ENCODE assay signal across 24 mouse cellular contexts in the genomic region with DNA sequence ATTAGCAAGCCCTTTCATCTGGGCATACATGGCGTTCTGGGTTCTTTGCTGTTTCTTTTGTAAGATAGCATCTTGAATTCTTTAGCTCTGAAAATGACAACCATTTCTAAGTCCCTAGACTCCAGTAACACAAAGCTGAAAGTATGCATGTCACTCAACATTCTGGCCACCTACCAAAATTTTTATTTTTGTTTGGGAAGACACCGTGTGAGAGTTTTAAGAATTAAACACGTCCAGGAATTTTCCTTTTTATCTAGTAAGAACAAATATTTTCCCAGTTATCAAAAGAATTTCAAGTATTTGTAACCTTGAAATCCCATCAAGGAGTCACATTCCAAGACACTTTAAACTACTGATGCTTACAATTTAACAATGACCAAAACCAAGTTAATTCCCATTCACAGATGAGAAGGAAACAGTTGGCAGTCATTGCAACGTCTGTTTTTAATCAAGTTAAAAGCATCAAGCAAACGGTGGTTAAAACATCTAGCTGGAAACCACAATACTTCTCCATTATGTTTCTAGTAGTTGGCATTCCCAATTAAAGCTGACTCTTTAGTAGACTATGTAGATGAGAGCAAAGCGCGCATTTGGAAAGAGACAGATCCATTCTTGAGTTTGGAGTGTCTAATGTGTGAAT. TPM values are rescaled to one million over a fixed set of nuclear protein-coding genes. Genes with fewer than 3 reads are reported as not detected.
A peak's percentile ranks its signal among the peaks of the same experiment; 100 is the strongest.
DNase-seq lines count a peak whose midpoint lies in the region; ATAC-seq and TF ChIP-seq lines count a peak whose summit lies in the region.
"Had no signal": no experiment of that assay in that cellular context is flagged by ENCODE, and none has a peak within 500 bp of the region (broad histone marks: within the 10 kb centered on the region; RNA-seq: fewer than 3 reads in every experiment).

No protein-coding gene starts in this region.

- TF ChIP-seq CTCF in heart, postnatal 0 days (IDR thresholded peaks at IDR 0.05; ENCODE audit: low read depth) = no peak
- TF ChIP-seq CTCF in lung, postnatal 0 days (IDR thresholded peaks at IDR 0.05) = no peak

- no peak overlapping the region for H3K27ac ChIP-seq in heart, postnatal 0 days (ENCODE audit: low read depth)
- no peak overlapping the region for H3K27ac ChIP-seq in heart, embryonic 10.5 days
- H3K27ac ChIP-seq in lung, postnatal 0 days (ENCODE audit: low read length) = no peak overlapping the region
- H3K27ac ChIP-seq in embryonic facial prominence, embryonic 14.5 days (replicated peaks; ENCODE audit: low read depth, low read length) = no peak overlapping the region
- no peak overlapping the region for H3K27ac ChIP-seq in forebrain, embryonic 14.5 days (ENCODE audit: low read depth, low read length)
- H3K27ac ChIP-seq: embryonic facial prominence, embryonic 15.5 days; hindbrain, embryonic 14.5 days; intestine, embryonic 15.5 days had no signal

- no peak overlapping the region; the same call in 1 of the 2 replicates for H3K9ac ChIP-seq in heart, postnatal 0 days (replicated peaks; ENCODE audit: low read depth, low read length)
- no peak overlapping the region for H3K9ac ChIP-seq in lung, postnatal 0 days (replicated peaks; ENCODE audit: low read depth)
- H3K9ac ChIP-seq in embryonic facial prominence, embryonic 14.5 days (ENCODE audit: low read depth, low read length) = no peak overlapping the region
- no peak overlapping the region for H3K9ac ChIP-seq in forebrain, embryonic 14.5 days (ENCODE audit: low read length)
- H3K9ac ChIP-seq: embryonic facial prominence, embryonic 15.5 days; hindbrain, embryonic 14.5 days; intestine, embryonic 15.5 days had no signal

- no peaks in the 10 kb centered on the region for H3K9me3 ChIP-seq in heart, postnatal 0 days (replicated peaks; ENCODE audit: control insufficient read depth, low read length)
- no peaks in the 10 kb centered on the region for H3K9me3 ChIP-seq in heart, embryonic 10.5 days
- no peaks in the 10 kb centered on the region for H3K9me3 ChIP-seq in lung, postnatal 0 days (ENCODE audit: low read length)
- no peaks in the 10 kb centered on the region for H3K9me3 ChIP-seq in embryonic facial prominence, embryonic 14.5 days (ENCODE audit: control insufficient read depth, low read length)
- H3K9me3 ChIP-seq in forebrain, embryonic 14.5 days (replicated peaks; ENCODE audit: control insufficient read depth, low read length) = no peaks in the 10 kb centered on the region
- H3K9me3 ChIP-seq: embryonic facial prominence, embryonic 15.5 days; intestine, embryonic 15.5 days had no signal

- no peaks in the 10 kb centered on the region for H3K36me3 ChIP-seq in heart, postnatal 0 days (replicated peaks; ENCODE audit: control insufficient read depth, insufficient read depth, low read length)
- H3K36me3 ChIP-seq in heart, embryonic 10.5 days = no peaks in the 10 kb centered on the region
- no peaks in the 10 kb centered on the region for H3K36me3 ChIP-seq in lung, postnatal 0 days (ENCODE audit: insufficient read depth, low read length)
- no peaks in the 10 kb centered on the region for H3K36me3 ChIP-seq in embryonic facial prominence, embryonic 14.5 days (ENCODE audit: control insufficient read depth, insufficient read depth, low read length)
- no peaks in the 10 kb centered on the region for H3K36me3 ChIP-seq in forebrain, embryonic 14.5 days (ENCODE audit: control insufficient read depth, insufficient read depth, low read length)
- H3K36me3 ChIP-seq: embryonic facial prominence, embryonic 15.5 days; intestine, embryonic 15.5 days had no signal

- TF ChIP-seq EP300 in heart, postnatal 0 days (IDR thresholded peaks at IDR 0.05; ENCODE audit: low read depth) = no peak
- peak; percentile 19; the same call in 1 of the 2 replicates for TF ChIP-seq EP300 in lung, postnatal 0 days (IDR thresholded peaks at IDR 0.05)

- 0 out of 2 replicates have a peak overlapping the region, but pooled peaks have one; percentile 18 for H3K4me2 ChIP-seq in heart, postnatal 0 days (ENCODE audit: low read depth, low read length)
- no peak overlapping the region for H3K4me2 ChIP-seq in lung, postnatal 0 days (replicated peaks; ENCODE audit: low read depth, low read length)
- no peak overlapping the region for H3K4me2 ChIP-seq in embryonic facial prominence, embryonic 14.5 days (ENCODE audit: low read depth, low read length)
- no peak overlapping the region for H3K4me2 ChIP-seq in forebrain, embryonic 14.5 days (ENCODE audit: low read length)
- H3K4me2 ChIP-seq: embryonic facial prominence, embryonic 15.5 days; hindbrain, embryonic 14.5 days; intestine, embryonic 15.5 days had no signal

- no peaks in the 10 kb centered on the region for H3K27me3 ChIP-seq in heart, postnatal 0 days (ENCODE audit: control insufficient read depth, insufficient read depth, low read length)
- no peaks in the 10 kb centered on the region for H3K27me3 ChIP-seq in heart, embryonic 10.5 days (ENCODE audit: insufficient read depth, poor library complexity, severe bottlenecking)
- no peaks in the 10 kb centered on the region for H3K27me3 ChIP-seq in lung, postnatal 0 days (replicated peaks; ENCODE audit: insufficient read depth, low read length)
- H3K27me3 ChIP-seq in embryonic facial prominence, embryonic 14.5 days (replicated peaks; ENCODE audit: control insufficient read depth, insufficient read depth, low read length) = no peaks in the 10 kb centered on the region
- no peaks in the 10 kb centered on the region for H3K27me3 ChIP-seq in forebrain, embryonic 14.5 days (replicated peaks; ENCODE audit: control insufficient read depth, insufficient read depth, low read length)
- H3K27me3 ChIP-seq: CH12.LX; embryonic facial prominence, embryonic 15.5 days; intestine, embryonic 15.5 days had no signal

- WGBS in heart, postnatal 0 days = 35% methylated on average over 7 of the region's 7 CpGs
- WGBS in heart, embryonic 10.5 days = 53% methylated on average over 7 of the region's 7 CpGs
- WGBS in lung, postnatal 0 days = 41% methylated on average over 7 of the region's 7 CpGs
- 31% methylated on average over 7 of the region's 7 CpGs for WGBS in embryonic facial prominence, embryonic 14.5 days
- WGBS in forebrain, embryonic 14.5 days = 72% methylated on average over 7 of the region's 7 CpGs

- H3K4me3 ChIP-seq in heart, postnatal 0 days (ENCODE audit: low read depth, low read length) = no peak overlapping the region
- no peak overlapping the region for H3K4me3 ChIP-seq in heart, embryonic 10.5 days
- no peak overlapping the region for H3K4me3 ChIP-seq in lung, postnatal 0 days (ENCODE audit: low read depth, low read length)
- no peak overlapping the region for H3K4me3 ChIP-seq in embryonic facial prominence, embryonic 14.5 days (ENCODE audit: low read depth, low read length)
- no peak overlapping the region for H3K4me3 ChIP-seq in forebrain, embryonic 14.5 days (ENCODE audit: low read depth, low read length)
- H3K4me3 ChIP-seq: embryonic facial prominence, embryonic 15.5 days; intestine, embryonic 15.5 days had no signal

- DNase-seq in heart, postnatal 0 days (ENCODE audit: low spot score) = no peak
- DNase-seq in heart, embryonic 10.5 days (ENCODE audit: low spot score) = no peak
- no peak for DNase-seq in lung, postnatal 0 days (ENCODE audit: low spot score)
- no peak for DNase-seq in lung, postnatal 14 days
- peak; percentile 55 for DNase-seq in embryonic facial prominence, embryonic 14.5 days (ENCODE audit: low spot score)
- no peak for DNase-seq in spleen, postnatal 4 days (ENCODE audit: low spot score in 2 of 2)
- DNase-seq in forebrain, embryonic 14.5 days (ENCODE audit: low spot score) = no peak
- DNase-seq in left cerebral cortex, adult 18-20 months (ENCODE audit: low spot score in 2 of 2) = no peak
- DNase-seq: adrenal gland, postnatal 14 days; cerebellum, adult 11-12 months; cerebellum, adult 9-10 months; cerebellum, postnatal 25 days; gastrocnemius, postnatal 36 days; heart, postnatal 14 days had no signal

- ATAC-seq in heart, postnatal 0 days (ENCODE audit: insufficient read depth, low read depth) = no peak
- ATAC-seq in lung, postnatal 0 days = no peak
- ATAC-seq in embryonic facial prominence, embryonic 14.5 days (ENCODE audit: low read depth) = no peak
- ATAC-seq in forebrain, embryonic 14.5 days = no peak
- ATAC-seq: activated CD4-positive, CD25-positive, alpha-beta regulatory T cell, adult 4 months; forebrain, embryonic 16.5 days; intestine, embryonic 15.5 days had no signal

- H3K4me1 ChIP-seq in heart, postnatal 0 days (ENCODE audit: control insufficient read depth, insufficient read depth) = no peaks in the 10 kb centered on the region
- no peaks in the 10 kb centered on the region for H3K4me1 ChIP-seq in heart, embryonic 10.5 days
- no peaks in the 10 kb centered on the region for H3K4me1 ChIP-seq in lung, postnatal 0 days (ENCODE audit: insufficient read depth, low read depth, low read length)
- no peaks in the 10 kb centered on the region for H3K4me1 ChIP-seq in embryonic facial prominence, embryonic 14.5 days (ENCODE audit: control insufficient read depth, insufficient read depth, low read length)
- H3K4me1 ChIP-seq in forebrain, embryonic 14.5 days (ENCODE audit: control insufficient read depth, insufficient read depth, low read length) = no peaks in the 10 kb centered on the region
- H3K4me1 ChIP-seq: embryonic facial prominence, embryonic 15.5 days; intestine, embryonic 15.5 days had no signal

RNA-seq across cellular contexts. Expression of a gene that starts 4.7 kb away (rescaled TPM):
- total RNA-seq in heart, postnatal 0 days (2014; rRNA removed; ENCODE audit: low replicate concordance) = 19.3 and 40.9 TPM in 2 replicates
- polyA plus RNA-seq in heart, postnatal 0 days (2015; fragmentation: Nextera tagmentation; extraction: Ambion mirVana) = 13.4 and 13.6 TPM in 2 replicates
- polyA plus RNA-seq in heart, embryonic 10.5 days (2016; fragmentation: Nextera tagmentation; extraction: Ambion mirVana) = 16.7 and 17.5 TPM in 2 replicates
- 22.9 and 23.5 TPM in 2 replicates for polyA plus RNA-seq in lung, postnatal 0 days (2015; fragmentation: Nextera tagmentation; extraction: Ambion mirVana)
- polyA plus RNA-seq in embryonic facial prominence, embryonic 14.5 days (2014; fragmentation: Nextera tagmentation; extraction: Ambion mirVana) = 34.1 and 34.5 TPM in 2 replicates
- polyA plus RNA-seq in forebrain, embryonic 14.5 days (2014; fragmentation: Nextera tagmentation; extraction: Ambion mirVana) = 32.9 and 40.8 TPM in 2 replicates
- total RNA-seq in left cerebral cortex, adult 18-20 months (2021) = 10 to 100 TPM; 45.3 to 45.8 TPM

RNA-seq across cellular contexts. Expression of a gene that starts 56.7 kb away (rescaled TPM):
- not detected in 2 replicates for total RNA-seq in heart, postnatal 0 days (2014; rRNA removed; ENCODE audit: low replicate concordance)
- polyA plus RNA-seq in heart, postnatal 0 days (2015; fragmentation: Nextera tagmentation; extraction: Ambion mirVana) = 0.04 TPM in 1 of 2 replicates, not detected in the other
- polyA plus RNA-seq in heart, embryonic 10.5 days (2016; fragmentation: Nextera tagmentation; extraction: Ambion mirVana) = not detected in 2 replicates
- polyA plus RNA-seq in lung, postnatal 0 days (2015; fragmentation: Nextera tagmentation; extraction: Ambion mirVana) = 0.04 TPM in 1 of 2 replicates, not detected in the other
- 0.07 TPM in 1 of 2 replicates, not detected in the other for polyA plus RNA-seq in embryonic facial prominence, embryonic 14.5 days (2014; fragmentation: Nextera tagmentation; extraction: Ambion mirVana)
- polyA plus RNA-seq in forebrain, embryonic 14.5 days (2014; fragmentation: Nextera tagmentation; extraction: Ambion mirVana) = 0.37 TPM in 1 of 2 replicates, not detected in the other
- under 1 TPM in 1 of 2 experiments, not detected in 1; 0.33 TPM for total RNA-seq in left cerebral cortex, adult 18-20 months (2021)
- total RNA-seq: adrenal gland, adult 18-20 months; adrenal gland, postnatal 14 days; gastrocnemius, adult 8-10 months; gastrocnemius, postnatal 36 days; heart, postnatal 14 days; hematopoietic stem cell, adult 5-6 weeks had no signal
- polyA plus RNA-seq: activated CD4-positive, CD25-positive, alpha-beta regulatory T cell, adult 4 months; heart, embryonic 14.5 days; intestine, embryonic 15.5 days had no signal
